Mouse (Mus musculus) splenic B cell, adult 2 months (primary cell): Measurements from ENCODE around the gene Dip2c.

Source experiments
- DNase-seq: peaks from one replicate; pipeline ENCODE4 v3.0.0-alpha.2; 2011; ENCODE audit warnings: low read depth, low spot score
- H3K27me3 ChIP-seq: 2 replicates; pipeline ENCODE4 v1.6.1; 2012; ENCODE audit warnings: mild to moderate bottlenecking, low read length, moderate library complexity, mixed read lengths; ENCODE audit not compliant: control insufficient read depth, poor library complexity, insufficient read depth, severe bottlenecking
- H3K36me3 ChIP-seq: 2 replicates; pipeline ENCODE4 v1.6.1; 2012; ENCODE audit warnings: mild to moderate bottlenecking, low read length, moderate library complexity, mixed read lengths; ENCODE audit not compliant: control insufficient read depth, poor library complexity, insufficient read depth, severe bottlenecking

The Dip2c gene

DNA sequence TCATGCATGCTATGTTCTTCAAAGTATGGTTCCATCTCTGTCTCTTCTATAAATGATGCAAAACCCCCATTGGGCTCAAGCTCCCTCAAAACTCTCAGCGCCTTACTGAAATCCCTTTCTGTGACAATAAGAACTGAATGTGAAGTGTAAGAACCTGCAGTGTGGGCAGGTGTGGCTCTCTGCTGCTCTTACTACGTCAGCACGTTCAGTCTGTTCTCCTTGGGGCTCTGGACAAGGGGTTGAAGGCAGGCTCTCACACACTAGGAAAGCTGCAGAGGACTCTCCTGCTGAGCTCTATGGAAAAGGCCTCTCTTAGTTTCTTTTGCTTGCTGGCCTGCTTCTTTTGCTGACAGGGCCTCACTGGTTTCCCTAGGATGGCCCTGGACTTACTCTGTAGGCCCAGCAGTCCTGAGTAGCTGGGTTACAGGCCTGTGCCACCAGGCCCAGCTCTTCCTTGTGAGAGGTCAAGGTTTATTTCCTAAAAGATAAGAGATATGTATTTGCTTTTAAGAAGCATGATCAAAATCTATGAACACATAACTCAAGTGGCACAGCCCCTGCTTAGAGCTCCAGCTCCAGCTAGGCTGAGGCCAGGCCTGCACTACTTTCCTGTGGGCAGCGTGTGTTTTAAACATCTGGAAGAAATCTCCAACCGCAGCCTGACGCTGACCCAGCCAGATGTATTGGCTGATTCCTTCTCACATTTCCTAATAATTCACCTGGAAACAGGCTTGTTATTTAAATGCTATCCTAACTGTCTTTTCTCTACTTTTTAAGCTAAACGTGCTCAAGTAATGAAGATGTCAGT, 432.3 kb downstream of the Dip2c start:
- DNase-seq: no peak
- H3K36me3 ChIP-seq: peaks cover under 1% of the 10 kb centered on the region; the same call in 1 of the 2 replicates
- no peaks in the 10 kb centered on the region for H3K27me3 ChIP-seq

DNA sequence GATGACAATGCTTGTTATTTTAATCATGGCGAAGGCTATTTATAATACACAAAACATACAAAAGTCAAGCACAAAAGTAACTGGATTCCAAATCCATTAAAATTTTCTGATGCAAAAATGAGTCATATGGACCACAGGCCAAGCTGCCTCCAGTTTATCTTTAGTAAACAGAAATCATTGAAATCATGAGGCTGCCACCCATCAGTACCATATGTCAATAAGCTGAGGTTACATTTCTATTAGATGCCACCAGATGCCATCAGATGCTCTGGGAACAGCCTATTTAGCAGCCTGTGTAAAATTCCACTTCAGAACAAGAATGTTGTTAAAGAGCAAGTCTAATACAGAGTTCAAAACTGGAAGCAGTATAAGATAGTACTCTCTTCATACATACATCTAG, 436.1 kb downstream of the Dip2c start:
- H3K27me3 ChIP-seq: no peaks in the 10 kb centered on the region
- H3K36me3 ChIP-seq: no peaks in the 10 kb centered on the region; the same call in 1 of the 2 replicates
- no peak for DNase-seq

DNA sequence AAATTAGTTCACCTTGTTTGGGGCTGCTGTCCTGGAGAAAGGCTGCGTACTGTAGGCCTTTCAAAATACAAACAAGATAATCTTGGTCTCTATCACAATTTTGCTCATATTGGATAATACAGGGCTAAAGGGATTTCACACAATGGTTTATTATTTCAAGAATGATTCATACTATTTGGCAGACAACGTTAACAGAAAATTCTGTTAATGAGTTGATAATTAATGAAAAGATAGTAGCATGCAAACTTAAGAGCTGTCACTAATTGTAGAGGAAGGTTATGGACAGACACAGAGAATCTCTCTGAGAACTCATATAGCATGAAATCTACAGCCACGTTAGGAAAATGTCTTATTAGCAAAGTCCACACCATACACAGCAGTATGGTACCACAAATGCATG, 436.6 kb downstream of the Dip2c start:
- no peak for DNase-seq
- Histone ChIP-seq H3K27me3 (no peaks in the 10 kb centered on the region), H3K36me3 (no peaks in the 10 kb centered on the region; the same call in 1 of the 2 replicates)

DNA sequence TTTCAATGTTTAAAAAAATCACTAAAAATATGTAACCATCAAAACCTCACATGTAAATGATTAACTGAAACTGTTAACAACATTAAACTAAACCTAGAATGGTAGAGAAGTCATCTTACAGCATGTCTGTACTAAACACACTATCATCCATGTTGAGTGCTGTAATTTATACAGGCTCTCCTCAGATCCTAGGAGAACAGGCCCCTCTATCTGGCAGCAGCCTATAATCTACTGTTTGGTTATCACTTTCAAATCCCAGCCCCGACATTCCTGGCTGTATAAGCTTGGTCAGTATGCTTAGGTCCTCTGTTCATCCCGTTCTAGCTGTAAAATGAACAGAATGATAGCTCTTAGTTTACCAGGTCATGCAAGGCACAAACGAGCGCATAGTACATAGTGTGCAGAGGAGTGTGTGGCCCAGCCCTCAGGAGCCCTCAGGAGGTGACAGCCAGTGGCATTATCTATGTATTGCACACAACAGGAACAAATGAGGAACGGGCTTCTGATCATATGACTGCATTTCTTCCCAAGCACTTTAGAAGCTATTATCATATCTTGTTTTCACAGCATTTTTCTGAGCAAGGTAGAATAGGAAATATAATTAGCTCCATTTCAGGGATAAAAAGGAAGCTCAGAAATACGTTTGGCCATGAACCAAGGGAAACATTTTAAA, 437.3 kb downstream of the Dip2c start:
- Histone ChIP-seq H3K27me3 (no peaks in the 10 kb centered on the region), H3K36me3 (no peaks in the 10 kb centered on the region; the same call in 1 of the 2 replicates)
- DNase-seq: no peak

DNA sequence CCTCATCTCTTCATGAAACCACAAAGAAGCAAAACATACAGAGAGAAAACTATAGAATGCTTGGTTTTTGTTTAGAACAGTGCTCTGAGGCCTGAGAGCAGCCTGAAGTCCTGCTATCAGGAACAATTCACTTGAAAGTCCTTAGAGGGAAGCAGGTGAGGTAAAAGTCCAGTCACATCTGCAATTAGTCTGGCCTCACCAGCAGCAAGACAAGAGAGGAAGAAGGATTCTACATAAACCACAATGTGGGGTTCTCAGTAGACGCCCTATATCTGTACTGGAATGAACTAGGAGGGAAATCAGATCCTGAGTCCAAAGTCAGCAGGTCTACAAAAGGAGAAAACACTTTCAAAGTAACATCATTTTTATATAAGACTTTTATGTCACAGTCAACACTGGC, 438.9 kb downstream of the Dip2c start:
- H3K27me3 ChIP-seq: no peaks in the 10 kb centered on the region
- H3K36me3 ChIP-seq: peaks cover 4% of the 10 kb centered on the region; the same call in 1 of the 2 replicates
- DNase-seq: no peak
